Mouse (Mus musculus) ES-Bruce4 (cell line): ENCODE measurements around the gene Sgpl1. TPM values are rescaled to one million over a fixed set of nuclear protein-coding genes. Genes with fewer than 3 reads are reported as not detected.
"Not testable (repeated sequence)": the region's sequence is repeated elsewhere in the genome, so short reads cannot be mapped to it uniquely, and the experiment has no call there.

Experiments
- H3K27ac ChIP-seq: 2 replicates; pipeline ENCODE4 v1.5.1; 2012; ENCODE audit warnings: low read length, inconsistent platforms; ENCODE audit not compliant: insufficient read depth
- H3K27me3 ChIP-seq: 2 replicates; pipeline ENCODE4 v1.6.1; 2012; ENCODE audit warnings: mild to moderate bottlenecking, low read length, inconsistent platforms; ENCODE audit not compliant: control insufficient read depth, poor library complexity, insufficient read depth, severe bottlenecking
- H3K36me3 ChIP-seq: 2 replicates; pipeline ENCODE4 v1.6.1; 2012; ENCODE audit warnings: inconsistent platforms, mild to moderate bottlenecking, low read length, moderate library complexity; ENCODE audit not compliant: control insufficient read depth, poor library complexity, insufficient read depth, severe bottlenecking
- H3K4me1 ChIP-seq: one replicate; pipeline ENCODE4 v1.8.1; 2011; ENCODE audit warnings: low read length; ENCODE audit not compliant: control insufficient read depth, insufficient read depth
- H3K4me3 ChIP-seq: 2 replicates; pipeline ENCODE4 v1.5.1; 2011; ENCODE audit warnings: low read depth, mild to moderate bottlenecking, low read length
- H3K9ac ChIP-seq: 2 replicates; pipeline ENCODE4 v1.6.1; 2012; ENCODE audit warnings: low read depth, mild to moderate bottlenecking, inconsistent platforms; ENCODE audit not compliant: poor library complexity, severe bottlenecking
- H3K9me3 ChIP-seq: replicated peaks from 2 replicates; pipeline ENCODE4 v1.6.1; 2012; ENCODE audit warnings: mild to moderate bottlenecking, low read length, inconsistent platforms; ENCODE audit not compliant: control insufficient read depth, poor library complexity, insufficient read depth, severe bottlenecking
- CTCF ChIP-seq: IDR thresholded peaks from one replicate; pipeline ENCODE4 v1.8.1; 2011; ENCODE audit warnings: low read depth, low read length
- EP300 ChIP-seq: IDR thresholded peaks from 2 replicates; pipeline ENCODE4 v1.6.1; 2011; ENCODE audit warnings: low read depth, low read length; ENCODE audit not compliant: insufficient read depth
- POLR2A ChIP-seq: IDR thresholded peaks from one replicate; pipeline ENCODE4 v1.8.1; 2011; ENCODE audit warnings: low read length; ENCODE audit not compliant: insufficient read depth
- polyA plus RNA-seq: library from polyadenylated mRNA; stranded (reverse); fragments of >200 nt; gene quantifications from 2 replicates; pipeline ENCODE4 v1.2.4, GENCODE M21; 2011; ENCODE audit warnings: low read depth; ENCODE audit not compliant: missing spikeins, insufficient read depth, insufficient read length

The Sgpl1 gene
- polyA plus RNA-seq, 1 experiment: 73.7 TPM

DNA sequence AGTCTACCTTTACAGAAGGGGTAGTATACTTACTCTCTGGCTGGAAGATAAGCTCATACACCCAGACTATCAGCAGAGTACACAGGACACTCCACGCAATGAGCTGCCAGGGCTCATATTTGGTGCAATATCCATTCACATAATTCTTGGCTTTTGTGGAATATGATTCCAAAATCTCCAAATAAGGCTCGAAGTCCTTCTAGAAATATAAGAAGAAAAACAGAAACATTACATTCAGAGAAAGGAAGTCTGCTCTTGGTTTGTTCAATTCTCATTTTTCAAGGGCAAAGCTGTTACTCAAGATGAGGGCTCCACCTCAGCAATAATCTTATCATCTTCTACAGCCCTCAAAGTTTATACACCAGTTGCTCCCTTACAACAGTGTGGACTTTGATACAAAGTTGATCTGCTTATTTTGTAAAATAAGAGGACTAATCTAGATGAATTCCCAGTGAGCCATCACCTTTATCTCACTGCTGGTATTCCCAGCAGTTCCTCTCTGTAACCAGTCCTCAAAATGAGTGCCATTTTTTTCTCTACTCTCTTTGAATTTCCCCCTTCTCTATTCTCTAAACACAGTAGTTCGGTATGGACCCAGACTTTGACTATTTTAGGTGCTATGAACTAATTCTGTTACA, 24.1 kb downstream of the Sgpl1 start:
- no peaks in the 10 kb centered on the region for H3K9me3 ChIP-seq
- H3K4me1 ChIP-seq: no peaks in the 10 kb centered on the region
- TF ChIP-seq EP300: no peak
- no peak for TF ChIP-seq POLR2A
- no peak for TF ChIP-seq CTCF
- H3K36me3 ChIP-seq: peaks cover 13% of the 10 kb centered on the region
- no peak overlapping the region for H3K4me3 ChIP-seq
- no peak overlapping the region for H3K27ac ChIP-seq
- no peaks in the 10 kb centered on the region for H3K27me3 ChIP-seq
- H3K9ac ChIP-seq: no peak overlapping the region

DNA sequence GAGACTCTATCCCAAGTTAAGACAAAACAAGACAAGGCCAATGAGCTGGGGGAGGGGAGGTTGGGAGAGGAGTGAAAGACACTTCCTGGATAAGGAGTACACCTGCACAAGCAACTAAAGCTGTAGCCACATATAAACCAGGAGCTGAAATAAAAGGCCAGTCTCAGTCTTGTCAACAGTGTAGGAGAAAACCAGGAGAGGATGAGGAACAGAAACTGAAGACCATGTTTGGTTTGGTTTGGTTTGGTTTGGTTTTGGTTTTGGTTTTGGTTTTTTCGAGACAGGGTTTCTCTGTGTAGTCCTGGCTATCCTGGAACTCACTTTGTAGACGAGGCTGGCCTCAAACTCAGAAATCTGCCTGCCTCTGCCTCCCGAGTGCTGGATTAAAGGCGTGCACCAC, 25.8 kb downstream of the Sgpl1 start:
- peaks cover 17% of the 10 kb centered on the region for H3K36me3 ChIP-seq
- not testable (repeated sequence) for H3K4me1 ChIP-seq, H3K9me3 ChIP-seq, H3K27me3 ChIP-seq, H3K27ac ChIP-seq, H3K9ac ChIP-seq, H3K4me3 ChIP-seq

DNA sequence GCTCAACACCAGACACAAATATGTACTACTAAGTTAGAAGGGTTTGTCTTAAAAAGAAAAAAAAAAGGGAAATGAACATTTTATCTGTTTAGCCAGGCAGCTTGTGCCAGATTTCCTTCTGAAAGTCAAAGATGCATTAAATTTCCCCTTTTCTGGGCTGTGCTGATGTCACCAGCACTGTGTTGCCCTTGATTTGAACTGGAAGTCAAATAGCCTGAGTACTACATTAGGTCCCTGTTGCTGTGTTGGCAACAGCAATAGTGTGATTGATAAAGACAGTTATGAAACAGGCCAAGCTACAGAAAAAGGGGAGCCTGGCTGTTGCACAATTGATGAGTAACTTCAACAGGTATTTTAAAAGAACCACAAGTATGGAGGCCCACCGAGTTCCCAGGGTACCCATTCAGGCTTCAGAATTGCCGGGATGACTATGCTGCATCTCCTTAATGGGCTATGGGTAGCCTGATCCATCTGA, 33.2 kb downstream of the Sgpl1 start:
- Histone ChIP-seq H3K36me3 (peaks cover 18% of the 10 kb centered on the region), H3K27me3 (no peaks in the 10 kb centered on the region), H3K4me1 (no peaks in the 10 kb centered on the region), H3K9ac (no peak overlapping the region), H3K9me3 (no peaks in the 10 kb centered on the region), H3K4me3 (no peak overlapping the region), H3K27ac (no peak overlapping the region)
- no peak for TF ChIP-seq CTCF
- TF ChIP-seq EP300: no peak
- TF ChIP-seq POLR2A: no peak

DNA sequence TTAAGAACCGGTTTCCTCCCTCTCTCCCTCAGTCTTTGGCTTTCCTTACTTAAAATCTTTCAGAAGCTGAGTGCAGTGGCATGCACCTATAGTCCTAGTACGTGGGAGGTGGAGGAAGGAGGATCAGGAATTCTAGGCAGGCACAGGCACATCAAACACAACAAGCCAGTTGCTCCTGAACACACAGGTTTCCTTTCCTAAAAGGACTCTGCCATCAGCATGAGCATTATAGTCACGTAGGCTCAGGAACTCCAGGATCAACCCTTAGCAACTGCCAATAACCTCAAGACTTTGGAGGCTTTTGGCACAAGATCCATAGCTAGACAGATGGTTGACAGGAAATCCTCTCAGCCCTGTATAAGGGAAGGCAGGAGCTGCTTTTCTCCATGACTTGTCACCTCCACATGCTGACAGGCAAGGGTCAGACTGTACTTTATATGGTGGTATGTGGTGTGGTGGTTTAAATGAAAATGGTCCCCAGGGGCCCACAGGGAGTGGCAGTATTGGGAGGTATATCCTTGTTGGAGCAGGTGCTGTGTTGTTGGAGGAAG, 43.9 kb downstream of the Sgpl1 start:
- Histone ChIP-seq H3K27me3 (no peaks in the 10 kb centered on the region), H3K9me3 (no peaks in the 10 kb centered on the region), H3K4me3 (no peak overlapping the region), H3K4me1 (no peaks in the 10 kb centered on the region), H3K36me3 (peaks cover 69% of the 10 kb centered on the region), H3K27ac (no peak overlapping the region), H3K9ac (no peak overlapping the region)
- no peak for TF ChIP-seq POLR2A
- no peak for TF ChIP-seq CTCF
- TF ChIP-seq EP300: no peak

DNA sequence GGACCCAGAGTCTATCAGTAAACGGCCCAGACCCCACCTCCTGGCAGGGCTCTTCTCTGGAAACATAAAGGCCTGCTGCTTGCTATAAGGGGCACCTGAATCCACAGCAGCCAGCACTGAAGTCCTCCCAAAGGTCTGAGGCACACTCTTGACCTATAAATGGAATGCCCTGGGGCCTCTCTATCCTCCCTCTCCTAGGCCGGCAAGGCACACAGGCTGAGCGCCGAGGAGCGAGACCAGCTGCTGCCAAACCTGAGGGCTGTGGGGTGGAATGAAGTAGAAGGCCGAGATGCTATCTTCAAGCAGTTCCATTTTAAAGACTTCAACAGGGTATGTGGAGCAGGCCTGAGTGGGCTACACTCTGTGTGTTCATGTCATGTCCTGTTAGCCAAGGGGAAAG, 55.6 kb downstream of the Sgpl1 start:
- no peak overlapping the region for H3K9ac ChIP-seq
- no peaks in the 10 kb centered on the region for H3K36me3 ChIP-seq
- H3K27ac ChIP-seq: no peak overlapping the region
- H3K4me1 ChIP-seq: no peaks in the 10 kb centered on the region
- H3K27me3 ChIP-seq: no peaks in the 10 kb centered on the region
- no peaks in the 10 kb centered on the region for H3K9me3 ChIP-seq
- TF ChIP-seq EP300 (no peak), CTCF (no peak), POLR2A (no peak)
- H3K4me3 ChIP-seq: no peak overlapping the region

DNA sequence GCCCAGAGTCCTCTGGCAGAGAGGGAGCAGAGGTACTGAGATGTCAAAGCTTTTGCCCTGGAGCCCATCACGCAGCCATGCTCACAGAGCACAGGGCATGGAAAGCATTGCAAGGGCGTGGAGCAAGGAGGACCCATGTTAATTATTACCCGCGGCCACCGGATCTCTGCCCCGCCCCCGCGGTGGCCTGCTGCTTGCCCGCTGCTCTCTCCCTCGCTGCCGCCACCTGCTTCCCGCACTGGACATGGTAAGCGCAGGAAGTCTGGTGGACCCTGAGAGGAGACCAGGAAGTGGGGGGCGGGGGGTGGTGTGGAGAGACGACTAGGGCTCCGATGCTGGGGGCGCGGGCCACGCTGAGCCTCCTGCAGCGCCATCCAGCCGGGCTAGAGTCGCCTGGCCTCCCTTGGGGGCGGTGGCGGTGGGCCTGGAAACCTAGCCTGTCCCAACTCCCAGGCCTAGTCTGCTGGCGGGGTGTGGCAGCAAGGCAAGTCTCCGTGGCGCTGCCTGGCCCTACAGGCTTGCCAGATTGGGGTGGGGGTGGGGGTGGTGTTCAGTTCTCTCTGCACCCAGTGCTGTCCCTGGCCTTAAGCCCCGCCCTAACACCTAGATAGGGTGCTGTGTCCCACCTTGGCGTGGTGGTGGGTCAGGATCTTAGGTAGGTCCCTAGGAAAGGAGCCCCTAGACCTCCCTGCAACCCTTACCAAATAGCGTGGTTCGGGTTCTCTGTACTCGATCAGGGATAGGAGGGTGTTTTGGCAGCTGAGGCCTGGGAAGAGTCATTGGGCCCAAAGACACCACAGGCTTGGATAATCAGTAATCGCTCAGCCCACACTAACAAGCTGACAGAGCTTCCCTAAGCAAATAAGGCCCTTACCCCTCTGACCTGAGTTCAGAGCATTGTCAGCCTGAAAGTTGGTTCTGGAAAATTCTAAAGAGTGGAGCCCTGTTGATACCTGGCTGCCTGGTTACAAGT, 58.0 kb downstream of the Sgpl1 start, which contains the start of gene Pcbd1:
Pcbd1 (plus strand) TSS at position 162 of the 973 bp plus-strand sequence.
- no peak for TF ChIP-seq EP300
- TF ChIP-seq POLR2A: no peak
- no peak for TF ChIP-seq CTCF
- no peaks in the 10 kb centered on the region for H3K27me3 ChIP-seq
- H3K4me1 ChIP-seq: no peaks in the 10 kb centered on the region
- H3K36me3 ChIP-seq: no peaks in the 10 kb centered on the region
- no peaks in the 10 kb centered on the region for H3K9me3 ChIP-seq
- H3K4me3 ChIP-seq: peak within 1 kb of the TSS; percentile 47
- no peak within 1 kb of the TSS for H3K27ac ChIP-seq
- H3K9ac ChIP-seq: peak within 1 kb of the TSS; percentile 57
